Mouse (Mus musculus) layer of hippocampus, adult 2 months (tissue): ENCODE measurements around the gene Wipf3. TPM values are rescaled to one million over a fixed set of nuclear protein-coding genes. Genes with fewer than 3 reads are reported as not detected.

Experiments
- DNase-seq, 2 experiments: peaks; one replicate each; pipeline ENCODE4 v3.0.0; 2022; ENCODE audit warnings: low spot score in 2 of 2
- H3K27ac ChIP-seq: fragments of 200-600 bp; 2 replicates; pipeline ENCODE4 v1.8.1; 2022
- H3K4me3 ChIP-seq: fragments of 200-600 bp; 2 replicates; pipeline ENCODE4 v1.8.1; 2022; ENCODE audit warnings: mild to moderate bottlenecking
- CTCF ChIP-seq: fragments of 200-600 bp; conservative IDR thresholded peaks from 2 replicates; pipeline ENCODE4 v1.8.1; 2022; ENCODE audit warnings: antibody characterized with exemption, mild to moderate bottlenecking, moderate library complexity
- total RNA-seq, 2 experiments: library from RNA; stranded (reverse); gene quantifications; 2 replicates each; pipeline ENCODE4 v1.2.3; 2021

Wipf3 gene
- total RNA-seq, 2 experiments from 2014 or later: 399 to 401 TPM

DNA sequence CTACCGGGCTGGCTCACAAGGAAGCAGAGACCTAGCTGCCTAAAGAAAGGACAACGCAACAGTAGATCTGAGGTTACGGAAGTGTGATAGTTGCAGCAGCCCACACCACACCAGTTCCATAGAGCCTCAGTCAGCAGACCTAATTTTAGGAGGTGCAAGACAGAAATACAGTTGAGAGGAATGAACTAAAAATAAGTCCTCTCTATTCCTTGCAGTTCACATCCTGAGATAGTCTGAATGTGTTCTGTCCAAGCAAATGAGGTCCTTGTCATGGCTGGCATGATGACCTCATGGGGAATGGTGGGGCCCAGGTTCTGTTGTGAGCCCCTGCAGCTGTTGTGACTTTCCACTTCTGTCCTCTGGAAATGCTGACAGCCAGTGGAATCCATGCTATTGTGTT lies 38.0 kb downstream of the Wipf3 start:
- H3K4me3 ChIP-seq: no peak overlapping the region
- TF ChIP-seq CTCF: no peak
- no peak for DNase-seq
- H3K27ac ChIP-seq: peak overlapping the region; percentile 60; the same call in 1 of the 2 replicates

DNA sequence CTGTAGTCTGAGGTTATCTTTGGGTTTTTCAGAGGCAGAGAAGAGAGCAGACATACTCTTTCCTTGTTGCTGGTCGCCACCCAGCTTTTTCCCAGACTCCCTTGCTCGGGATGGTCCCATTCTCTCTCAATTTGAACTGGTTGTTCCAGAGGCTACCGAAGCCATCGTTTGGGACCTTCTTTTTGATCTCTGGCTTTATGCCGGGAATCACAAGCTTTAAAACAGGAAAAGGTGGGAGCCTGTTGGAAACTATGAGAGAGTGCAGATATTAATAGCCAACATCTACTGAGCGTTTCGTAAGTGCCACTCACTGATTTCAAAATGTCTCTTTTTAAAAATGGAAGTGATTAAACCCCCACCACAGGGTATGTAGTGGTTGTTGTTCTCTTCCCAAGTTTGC lies 42.5 kb downstream of the Wipf3 start:
- no peak for TF ChIP-seq CTCF
- no peak for DNase-seq
- peak overlapping the region; percentile 43; the same call in 1 of the 2 replicates for H3K27ac ChIP-seq
- no peak overlapping the region for H3K4me3 ChIP-seq

DNA sequence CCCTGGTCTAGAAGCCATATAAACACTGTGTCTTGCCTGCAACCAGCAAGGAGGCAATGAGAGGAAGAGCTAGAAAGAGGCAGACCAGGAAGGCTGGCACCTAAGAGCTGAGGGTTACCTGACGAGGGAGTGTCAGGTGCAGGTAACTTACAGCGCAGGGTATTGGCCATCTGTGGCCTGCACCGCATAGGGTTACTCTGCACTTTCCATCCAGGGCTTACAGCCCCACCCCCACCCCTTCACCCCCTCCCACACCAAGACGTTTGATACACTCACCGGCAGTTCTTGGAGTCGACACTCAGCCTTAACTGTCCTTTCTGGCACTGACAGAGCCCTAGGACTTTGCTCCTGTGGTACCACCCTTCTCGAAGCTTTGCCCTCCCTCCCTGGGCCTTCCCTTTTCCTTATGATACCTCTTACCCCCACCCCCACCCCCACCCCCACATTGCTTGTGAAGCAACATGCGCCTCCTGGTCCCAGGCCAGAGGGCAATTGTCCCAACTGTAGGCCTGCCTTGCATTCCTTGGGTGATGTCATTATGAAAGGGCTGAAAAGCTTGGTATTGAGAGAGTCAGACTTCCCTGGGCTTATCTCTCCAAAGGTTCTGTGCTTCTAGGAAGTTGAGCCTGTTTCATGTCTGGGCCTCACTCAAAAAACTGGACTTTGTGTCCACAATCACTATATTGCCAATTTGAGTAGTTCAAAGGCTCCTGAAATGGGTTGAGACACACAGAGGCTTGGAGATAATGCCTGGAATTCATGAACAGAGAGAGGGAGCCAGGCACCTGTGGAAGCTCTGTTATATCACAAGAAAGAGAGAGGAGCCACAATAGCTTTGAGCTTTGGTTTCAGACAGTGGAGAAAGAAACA lies 43.7 kb downstream of the Wipf3 start:
- no peak overlapping the region for H3K4me3 ChIP-seq
- DNase-seq: no peak
- TF ChIP-seq CTCF: no peak
- peak overlapping the region; percentile 39 for H3K27ac ChIP-seq

DNA sequence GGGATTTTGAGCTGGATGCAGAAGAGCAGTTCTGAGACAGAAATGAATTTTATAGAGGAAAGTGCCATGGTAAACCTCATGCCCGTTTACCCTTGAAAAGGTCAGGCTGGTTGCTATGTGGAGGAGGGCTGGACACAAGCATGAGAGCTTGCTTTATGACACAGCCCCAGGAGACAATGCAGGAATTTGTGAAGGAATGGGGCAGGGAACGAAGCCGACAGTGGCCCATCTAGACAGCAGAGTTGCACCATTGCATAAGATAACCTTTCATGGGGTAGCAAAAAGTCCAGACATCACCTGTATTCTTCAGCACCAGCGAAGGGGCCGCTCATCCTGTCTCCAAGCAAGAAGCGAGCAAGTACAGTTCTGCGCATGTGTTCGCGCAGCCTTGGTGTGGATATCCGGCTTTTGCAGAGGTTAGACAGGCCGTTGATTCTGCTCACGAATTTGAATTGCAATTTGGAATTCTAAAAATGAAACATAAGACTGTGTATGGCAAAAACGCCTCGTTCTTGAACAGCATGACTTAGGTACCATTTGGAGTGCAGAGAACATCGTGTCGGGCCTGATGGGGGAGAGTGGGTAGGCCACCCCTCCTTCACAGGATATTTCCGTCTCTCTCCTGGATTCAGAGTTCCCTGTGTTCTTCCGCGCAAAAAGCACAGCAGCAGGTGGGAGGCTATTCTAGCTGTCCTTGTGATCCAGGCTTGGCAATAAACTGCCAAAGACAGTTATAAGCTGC lies 46.7 kb downstream of the Wipf3 start:
- TF ChIP-seq CTCF: no peak
- DNase-seq: peak; percentile 69 to 78
- Histone ChIP-seq H3K4me3 (no peak overlapping the region; the same call in 1 of the 2 replicates), H3K27ac (peak overlapping the region; percentile 91)

DNA sequence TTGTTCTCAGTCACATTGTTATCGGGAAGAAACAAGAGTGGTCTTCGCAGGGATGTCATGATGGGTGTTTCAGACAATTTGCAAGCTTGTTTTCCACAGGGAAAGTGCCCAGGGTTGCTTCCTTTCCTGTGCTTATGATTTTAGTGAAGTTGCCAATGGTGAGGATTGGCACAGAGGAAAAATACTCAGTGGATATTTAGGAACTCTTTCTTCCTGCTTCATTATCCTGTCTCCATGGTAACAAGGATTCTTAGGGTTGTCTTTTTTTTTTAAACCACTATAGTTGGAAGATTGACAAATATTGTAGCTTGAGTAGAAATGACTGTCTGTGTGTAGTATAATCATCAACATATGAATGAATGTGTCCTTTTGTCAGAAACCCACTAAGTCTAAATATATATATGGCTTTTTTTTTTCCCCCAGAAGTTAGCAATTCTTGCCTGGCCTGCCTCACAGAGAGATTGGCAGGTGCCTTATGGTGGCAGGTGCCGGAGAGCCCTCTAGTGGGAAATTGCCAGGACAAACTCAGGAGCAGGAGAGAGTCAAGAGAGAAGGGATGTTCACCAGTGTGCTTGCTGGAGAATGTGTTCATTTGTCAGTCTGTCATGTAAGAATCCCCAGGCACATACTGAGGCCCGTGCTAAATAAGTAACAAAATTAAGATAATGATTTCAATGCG lies 49.4 kb downstream of the Wipf3 start:
- DNase-seq: peak in 1 of 2 experiments; percentile 27
- Histone ChIP-seq H3K4me3 (no peak overlapping the region), H3K27ac (peak overlapping the region; percentile 72)
- peak; percentile 62 for TF ChIP-seq CTCF

DNA sequence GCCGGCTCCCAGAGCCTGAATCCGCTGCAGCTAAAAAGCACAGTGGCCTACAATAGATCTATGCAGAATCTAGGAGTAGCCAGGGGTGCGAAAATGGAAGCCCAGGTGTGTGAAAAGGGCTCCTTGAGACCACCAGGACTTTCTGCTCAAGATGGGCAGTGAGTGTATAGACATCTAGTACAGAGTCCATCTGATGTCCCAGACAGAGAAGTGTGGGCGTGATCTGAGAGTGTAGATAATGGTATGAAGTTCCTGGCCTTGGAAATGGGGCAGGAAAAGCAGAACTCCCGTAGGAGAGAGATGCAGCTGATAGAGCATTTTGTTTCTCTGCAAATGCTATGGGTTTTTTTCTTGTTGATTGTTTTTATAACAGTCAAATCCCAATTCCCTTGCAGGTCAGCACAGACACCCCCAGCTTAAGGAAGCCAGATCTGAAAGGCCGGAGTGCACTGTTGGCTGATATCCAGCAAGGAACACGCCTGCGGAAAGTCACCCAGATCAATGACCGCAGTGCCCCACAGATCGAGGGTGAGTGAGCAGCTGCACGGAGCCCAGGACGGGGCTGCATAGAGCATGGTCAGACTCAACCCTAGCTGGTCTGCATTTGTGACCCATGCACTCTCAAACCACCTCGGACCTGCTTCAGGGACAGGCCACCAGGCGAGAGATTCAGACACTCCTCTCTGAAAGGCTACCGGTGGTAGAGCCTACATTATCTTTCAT lies 52.1 kb downstream of the Wipf3 start:
- H3K27ac ChIP-seq: no peak overlapping the region
- DNase-seq: no peak
- H3K4me3 ChIP-seq: no peak overlapping the region
- TF ChIP-seq CTCF: no peak

DNA sequence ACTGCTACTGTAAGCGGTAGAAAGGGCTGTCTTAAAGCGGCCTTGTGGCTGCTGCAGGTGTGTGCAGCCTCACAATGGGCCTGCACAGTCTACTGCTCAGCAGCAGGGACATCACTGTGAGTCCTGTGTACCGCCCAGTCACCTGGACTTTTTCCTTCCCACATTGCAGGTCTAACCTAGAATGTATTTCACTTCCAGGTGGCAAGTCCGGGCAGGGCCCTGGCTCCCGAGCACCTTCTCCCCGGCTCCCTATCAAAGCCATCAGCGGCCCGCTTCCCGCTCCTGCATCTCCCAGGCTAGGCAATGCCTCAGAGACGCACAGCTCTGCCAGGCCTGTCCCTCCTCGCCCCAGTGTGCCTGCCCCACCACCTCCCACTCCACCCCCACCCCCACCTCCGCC lies 55.6 kb downstream of the Wipf3 start:
- no peak for TF ChIP-seq CTCF
- H3K27ac ChIP-seq: peak overlapping the region; percentile 37; the same call in 1 of the 2 replicates
- H3K4me3 ChIP-seq: no peak overlapping the region
- no peak for DNase-seq

DNA sequence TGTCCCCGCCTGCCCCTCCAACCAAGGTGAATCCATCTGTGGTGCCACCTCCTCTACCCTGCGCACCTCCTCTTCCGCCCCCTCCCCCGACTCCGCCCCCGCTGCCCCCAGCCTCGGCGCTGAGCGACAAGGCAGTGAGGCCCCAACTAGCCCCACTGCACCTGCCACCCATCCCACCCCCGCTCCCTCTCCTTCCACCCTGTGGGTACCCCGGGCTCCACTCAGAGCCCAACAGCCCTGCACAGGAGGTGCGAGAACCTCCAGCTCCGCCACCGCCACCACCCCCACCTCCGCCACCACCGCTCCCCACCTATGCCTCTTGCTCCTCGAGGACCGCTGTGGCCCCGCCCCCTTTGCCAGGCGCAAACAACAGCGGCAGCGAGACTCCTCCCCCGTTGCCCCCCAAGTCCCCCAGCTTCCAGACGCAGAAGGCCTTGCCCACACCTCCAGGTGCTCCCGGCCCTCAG lies 56.1 kb downstream of the Wipf3 start:
- TF ChIP-seq CTCF: no peak
- Histone ChIP-seq H3K4me3 (no peak overlapping the region), H3K27ac (peak overlapping the region; percentile 2; the same call in 1 of the 2 replicates)
- no peak for DNase-seq

DNA sequence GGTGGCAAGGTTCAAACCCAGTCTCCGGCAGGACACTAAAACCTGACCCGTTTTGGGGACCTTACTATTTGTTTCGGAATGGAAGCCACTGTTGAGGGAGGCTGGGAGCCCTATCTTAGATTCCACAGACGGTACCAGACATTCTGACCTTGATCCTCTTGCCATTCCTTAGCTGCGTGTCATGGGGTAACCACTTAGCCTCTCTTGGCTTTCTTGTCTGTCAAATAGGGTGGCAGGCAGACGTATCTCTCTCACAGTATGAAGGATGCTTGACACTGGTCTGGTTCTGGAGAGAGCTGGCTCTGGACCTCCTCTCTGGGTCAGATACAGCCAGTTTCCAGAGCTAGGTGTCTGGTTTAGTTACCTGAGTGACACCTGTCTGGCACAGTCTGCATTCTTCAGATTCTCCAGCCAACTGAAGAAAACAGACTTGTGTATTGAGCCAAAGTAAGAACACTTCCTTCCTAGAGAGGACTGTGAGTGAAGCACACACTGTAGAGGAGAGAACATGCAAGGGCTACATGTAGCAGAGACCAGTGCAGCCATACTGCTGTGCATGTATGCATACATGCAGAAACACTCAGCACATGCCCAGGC lies 56.7 kb downstream of the Wipf3 start:
- H3K27ac ChIP-seq: 0 out of 2 replicates have a peak overlapping the region, but pooled peaks have one; percentile 2
- DNase-seq: no peak
- H3K4me3 ChIP-seq: no peak overlapping the region
- TF ChIP-seq CTCF: no peak

DNA sequence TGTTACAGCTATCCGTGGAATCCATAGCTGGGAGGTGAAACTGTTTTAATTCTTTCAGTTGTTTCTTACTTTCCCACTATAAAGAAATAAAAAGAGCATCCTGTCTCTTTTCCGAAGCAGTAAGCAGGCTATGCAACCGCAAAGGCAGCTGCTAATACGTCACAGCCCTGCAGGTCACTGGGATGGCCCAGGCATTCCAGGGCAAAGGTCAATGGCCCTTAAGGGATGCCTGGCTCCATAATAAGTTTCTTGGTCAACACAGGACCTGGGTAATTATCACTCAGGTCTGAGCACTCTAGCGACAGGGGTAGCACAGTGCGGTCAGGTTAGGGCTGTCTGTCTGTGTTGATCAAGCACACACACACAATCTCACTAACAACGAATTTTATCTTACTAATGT lies 61.7 kb downstream of the Wipf3 start:
- Histone ChIP-seq H3K27ac (no peak overlapping the region), H3K4me3 (no peak overlapping the region)
- no peak for TF ChIP-seq CTCF
- no peak for DNase-seq

DNA sequence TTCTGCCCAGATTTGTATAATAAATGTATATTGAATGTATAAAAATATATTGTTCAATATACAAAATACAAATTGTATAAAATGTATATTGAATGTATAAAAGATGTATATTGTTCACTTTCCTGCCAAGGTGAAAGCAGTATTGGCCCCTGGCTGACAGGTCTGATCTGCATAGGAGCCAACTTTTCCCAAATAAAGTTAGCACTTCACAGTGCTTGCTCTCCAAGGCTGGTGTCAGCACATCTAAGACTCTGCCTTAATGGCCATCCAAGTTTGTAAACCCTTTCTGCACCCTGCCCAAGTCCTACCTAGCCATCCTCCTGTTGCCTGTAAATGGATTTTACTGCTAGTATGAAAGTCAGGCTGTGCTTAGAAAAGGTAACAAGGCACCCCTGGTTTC lies 64.7 kb downstream of the Wipf3 start:
- Histone ChIP-seq H3K27ac (no peak overlapping the region), H3K4me3 (no peak overlapping the region)
- TF ChIP-seq CTCF: no peak
- no peak for DNase-seq

DNA sequence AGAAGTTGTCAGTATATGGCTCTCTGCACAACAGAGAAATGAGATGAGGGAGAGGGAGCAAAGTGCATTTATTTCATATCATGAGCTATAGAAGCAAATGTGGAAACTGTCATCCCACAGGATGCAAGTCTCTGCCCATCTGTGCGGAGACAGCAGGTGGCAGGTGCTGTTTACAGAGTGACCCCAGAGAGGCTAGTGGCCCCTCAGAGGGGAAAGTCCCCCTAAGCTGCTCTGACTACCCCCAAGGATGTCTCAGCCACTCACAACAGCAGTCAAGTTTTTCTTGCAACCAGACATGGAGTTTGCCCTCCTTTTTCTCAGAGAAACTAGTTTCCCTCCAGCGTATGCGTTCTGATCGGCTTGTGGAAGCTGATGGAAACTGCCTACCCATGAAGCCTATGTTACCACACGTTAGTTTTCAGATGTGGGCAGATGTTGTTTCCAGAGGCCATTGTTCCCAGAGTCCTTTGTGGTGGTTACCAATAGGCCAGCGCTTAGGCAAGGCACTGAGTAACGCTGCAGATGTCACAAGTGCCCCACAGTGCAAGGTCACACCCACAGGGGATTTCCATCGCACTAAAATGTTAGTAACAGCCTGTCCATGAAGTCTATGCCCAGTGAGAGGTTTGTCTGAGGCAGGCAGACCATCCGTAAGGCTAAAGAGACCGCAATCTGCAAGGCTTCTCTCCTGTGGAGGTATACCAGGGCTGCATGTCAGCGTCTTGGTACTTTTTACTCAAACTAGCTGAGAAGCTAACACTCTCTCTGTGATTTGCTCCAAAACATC lies 65.4 kb downstream of the Wipf3 start:
- H3K4me3 ChIP-seq: no peak overlapping the region
- H3K27ac ChIP-seq: no peak overlapping the region
- no peak for DNase-seq
- no peak for TF ChIP-seq CTCF
